In the genomic region with DNA sequence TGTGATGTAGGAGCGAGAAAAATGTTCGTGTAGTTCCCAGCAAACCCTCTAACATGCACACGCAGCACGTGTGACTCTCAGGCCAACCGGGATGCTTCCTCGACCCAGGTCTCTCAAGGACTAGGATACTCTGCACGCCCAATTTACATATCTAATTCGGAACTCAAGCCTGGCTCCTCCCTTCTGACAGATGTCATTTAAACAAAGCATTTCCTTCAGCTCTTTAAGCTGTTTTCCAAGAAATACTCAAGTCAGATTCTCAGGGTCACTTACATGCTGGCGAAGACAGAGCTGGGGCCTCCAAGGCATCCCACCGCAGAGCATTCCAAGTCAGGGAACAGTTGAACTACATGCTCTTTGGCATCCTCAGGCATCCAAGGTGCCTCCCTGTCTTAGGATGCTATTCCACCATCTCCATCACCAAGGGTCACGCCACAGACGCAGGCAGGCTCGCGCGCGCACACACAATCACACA, we compare ENCODE assay signal across 8 mouse cellular contexts. TPM values are rescaled to one million over a fixed set of nuclear protein-coding genes. Genes with fewer than 3 reads are reported as not detected.
DNase-seq lines count a peak whose midpoint lies in the region; ATAC-seq lines count a peak whose summit lies in the region.

No protein-coding gene starts in this region.

- peak overlapping the region; percentile 92 for H3K9ac ChIP-seq in embryonic facial prominence, embryonic 14.5 days (ENCODE audit: low read depth, low read length)
- peak overlapping the region; percentile 90 for H3K9ac ChIP-seq in midbrain, embryonic 15.5 days

- H3K4me2 ChIP-seq in embryonic facial prominence, embryonic 14.5 days (ENCODE audit: low read depth, low read length), result peak overlapping the region; percentile 90
- peak overlapping the region; percentile 88 for H3K4me2 ChIP-seq in midbrain, embryonic 15.5 days

- ATAC-seq in embryonic facial prominence, embryonic 14.5 days (ENCODE audit: low read depth), result no peak
- no peak for ATAC-seq in midbrain, embryonic 15.5 days (replicated peaks)

- H3K27me3 ChIP-seq in embryonic facial prominence, embryonic 14.5 days (replicated peaks; ENCODE audit: control insufficient read depth, insufficient read depth, low read length), result no peaks in the 10 kb centered on the region
- H3K27me3 ChIP-seq in midbrain, embryonic 15.5 days (replicated peaks), result no peaks in the 10 kb centered on the region

- peak overlapping the region; percentile 87 for H3K4me3 ChIP-seq in embryonic facial prominence, embryonic 14.5 days (ENCODE audit: low read depth, low read length)
- peak overlapping the region; percentile 90 for H3K4me3 ChIP-seq in midbrain, embryonic 15.5 days

- 2% methylated on average over 16 of the region's 16 CpGs for WGBS in embryonic facial prominence, embryonic 14.5 days
- whole genome bisulfite sequencing in midbrain, embryonic 15.5 days, result 2% methylated on average over 16 of the region's 16 CpGs

- H3K27ac ChIP-seq in embryonic facial prominence, embryonic 14.5 days (replicated peaks; ENCODE audit: low read depth, low read length), result peak overlapping the region; percentile 84; the same call in 1 of the 2 replicates
- peak overlapping the region; percentile 85 for H3K27ac ChIP-seq in midbrain, embryonic 15.5 days

- peak; percentile 19 for DNase-seq in kidney, adult 11 months
- no peak for DNase-seq in kidney, postnatal 10 days
- peak; percentile 66 for DNase-seq in MN1 (ENCODE audit: low spot score)
- DNase-seq in embryonic facial prominence, embryonic 14.5 days (ENCODE audit: low spot score), result peak; percentile 15
- DNase-seq in kidney, adult 9 months, result peak; percentile 27
- DNase-seq in urinary bladder, postnatal 36 days (ENCODE audit: low spot score in 2 of 2), result no peak
- DNase-seq in left cerebral cortex, adult 8-10 months (ENCODE audit: low spot score in 2 of 2), result no peak

- peaks cover 9% of the 10 kb centered on the region for H3K4me1 ChIP-seq in embryonic facial prominence, embryonic 14.5 days (ENCODE audit: control insufficient read depth, insufficient read depth, low read length)
- H3K4me1 ChIP-seq in midbrain, embryonic 15.5 days, result peaks cover 27% of the 10 kb centered on the region

- peaks cover 35% of the 10 kb centered on the region for H3K36me3 ChIP-seq in embryonic facial prominence, embryonic 14.5 days (ENCODE audit: control insufficient read depth, insufficient read depth, low read length)
- peaks cover 23% of the 10 kb centered on the region for H3K36me3 ChIP-seq in midbrain, embryonic 15.5 days (replicated peaks)

- H3K9me3 ChIP-seq in embryonic facial prominence, embryonic 14.5 days (ENCODE audit: control insufficient read depth, low read length), result no peaks in the 10 kb centered on the region
- H3K9me3 ChIP-seq in midbrain, embryonic 15.5 days, result no peaks in the 10 kb centered on the region

RNA-seq across cellular contexts. Expression of a gene that starts 1.0 kb away (rescaled TPM):
- polyA plus RNA-seq in embryonic facial prominence, embryonic 14.5 days (2014; fragmentation: Nextera tagmentation; extraction: Ambion mirVana), result 15.9 and 16.1 TPM in 2 replicates
- polyA plus RNA-seq in midbrain, embryonic 15.5 days (2015; fragmentation: Nextera tagmentation; extraction: Ambion mirVana), result 20.1 and 23.1 TPM in 2 replicates
- 10 to 100 TPM; 29.6 to 33.3 (median 30.1) TPM for total RNA-seq in left cerebral cortex, adult 8-10 months (2022)

RNA-seq across cellular contexts. Expression of a gene that starts 40.7 kb away (rescaled TPM):
- 11.4 and 12.5 TPM in 2 replicates for polyA plus RNA-seq in embryonic facial prominence, embryonic 14.5 days (2014; fragmentation: Nextera tagmentation; extraction: Ambion mirVana)
- 28.5 and 30.2 TPM in 2 replicates for polyA plus RNA-seq in midbrain, embryonic 15.5 days (2015; fragmentation: Nextera tagmentation; extraction: Ambion mirVana)
- total RNA-seq in left cerebral cortex, adult 8-10 months (2022), result 10 to 100 TPM; 62.7 to 77.3 (median 68.8) TPM

RNA-seq across cellular contexts. Expression of a gene that starts 53.2 kb away (rescaled TPM):
- 0.63 and 1.2 TPM in 2 replicates for polyA plus RNA-seq in embryonic facial prominence, embryonic 14.5 days (2014; fragmentation: Nextera tagmentation; extraction: Ambion mirVana)
- 0.09 and 0.27 TPM in 2 replicates for polyA plus RNA-seq in midbrain, embryonic 15.5 days (2015; fragmentation: Nextera tagmentation; extraction: Ambion mirVana)
- 1 to 10 TPM in 3 of 4 experiments, under 1 TPM in 1; 0.98 to 3.2 (median 1.5) TPM for total RNA-seq in left cerebral cortex, adult 8-10 months (2022)

Comparison
In these comparisons a context has a peak if more than half of its experiments do, and no peak if none do; other contexts are left out.
1. DNase-seq: peak in kidney, adult 11 months (single experiment), MN1 (single experiment), embryonic facial prominence, embryonic 14.5 days (single experiment) and kidney, adult 9 months (single experiment); none in kidney, postnatal 10 days (single experiment), urinary bladder, postnatal 36 days (0 of 2) and left cerebral cortex, adult 8-10 months (0 of 2).